Comparison of ENCODE assay signal across 10 mouse cellular contexts in genomic region chr7:24735970-24736670, GRCm38 (mm10). TPM values are rescaled to one million over a fixed set of nuclear protein-coding genes. Genes with fewer than 3 reads are reported as not detected.
DNase-seq lines count a peak whose midpoint lies in the region; ATAC-seq lines count a peak whose summit lies in the region.
"Had no signal": no experiment of that assay in that cellular context is flagged by ENCODE, and none has a peak within 500 bp of the region (broad histone marks: within the 10 kb centered on the region; RNA-seq: fewer than 3 reads in every experiment).

No protein-coding gene starts in this region.

- WGBS in heart, embryonic 11.5 days (ENCODE audit: insufficient replicate concordance), result 19% methylated on average over 17 of the region's 17 CpGs
- 19% methylated on average over 17 of the region's 17 CpGs for WGBS in hindbrain, embryonic 13.5 days
- 16% methylated on average over 17 of the region's 17 CpGs for WGBS in neural tube, embryonic 11.5 days

- peak; percentile 39; the same call in 1 of the 2 replicates for ATAC-seq in heart, embryonic 11.5 days (replicated peaks; ENCODE audit: insufficient number of reproducible peaks, low FRiP score, low TSS enrichment)
- ATAC-seq in hindbrain, embryonic 13.5 days (ENCODE audit: low FRiP score), result peak; percentile 54; the same call in 1 of the 2 replicates
- peak; percentile 75 for ATAC-seq in neural tube, embryonic 11.5 days (ENCODE audit: insufficient read depth, low FRiP score, low TSS enrichment)
- ATAC-seq in erythroblast, adult 5-6 weeks (replicated peaks; ENCODE audit: low FRiP score, poor library complexity, severe bottlenecking), result no peak

- no peak overlapping the region for H3K4me2 ChIP-seq in heart, embryonic 11.5 days
- peak overlapping the region; percentile 45 for H3K4me2 ChIP-seq in hindbrain, embryonic 13.5 days
- H3K4me2 ChIP-seq in neural tube, embryonic 11.5 days (ENCODE audit: low read depth), result peak overlapping the region; percentile 34
- H3K4me2 ChIP-seq: heart, embryonic 13.5 days had no signal

- H3K4me3 ChIP-seq in heart, embryonic 11.5 days (ENCODE audit: low read depth, low read length), result no peak overlapping the region
- H3K4me3 ChIP-seq in hindbrain, embryonic 13.5 days, result peak overlapping the region; percentile 21
- no peak overlapping the region for H3K4me3 ChIP-seq in neural tube, embryonic 11.5 days (ENCODE audit: low read depth, low read length)
- H3K4me3 ChIP-seq: heart, embryonic 13.5 days had no signal

- no peak for DNase-seq in heart, postnatal 36 days
- peak; percentile 17 for DNase-seq in c-Kit-positive CD71-negative TER-119-negative erythroid progenitor cells, embryonic 14.5 days (ENCODE audit: low read depth)
- DNase-seq in liver, result peak; percentile 64
- DNase-seq in neural tube, embryonic 11.5 days (ENCODE audit: low spot score), result peak; percentile 67
- no peak for DNase-seq in left cerebral cortex, postnatal 36 days (ENCODE audit: low spot score in 2 of 2)

- intact Hi-C loops in heart, postnatal 36 days (cut with DNase I), result loop anchor here (5.0 kb wide), 1 partner anchor 64 kb away; no protein-coding TSS in a partner anchor
- intact Hi-C loops in left cerebral cortex, postnatal 36 days (cut with DNase I), result loop anchor here (5.0 kb wide), 1 partner anchor 69 kb away; no protein-coding TSS in a partner anchor

- H3K9ac ChIP-seq in heart, embryonic 11.5 days (ENCODE audit: low read depth, low read length), result no peak overlapping the region
- peak overlapping the region; percentile 59 for H3K9ac ChIP-seq in hindbrain, embryonic 13.5 days
- H3K9ac ChIP-seq in neural tube, embryonic 11.5 days (ENCODE audit: low read length), result no peak overlapping the region
- H3K9ac ChIP-seq: heart, embryonic 13.5 days had no signal

- H3K4me1 ChIP-seq in heart, embryonic 11.5 days (ENCODE audit: control insufficient read depth, insufficient read depth, low read length), result no peaks in the 10 kb centered on the region
- H3K4me1 ChIP-seq in hindbrain, embryonic 13.5 days (replicated peaks), result peaks cover 13% of the 10 kb centered on the region
- H3K4me1 ChIP-seq in neural tube, embryonic 11.5 days (ENCODE audit: control insufficient read depth, insufficient read depth, low read length), result no peaks in the 10 kb centered on the region
- H3K4me1 ChIP-seq: heart, embryonic 13.5 days had no signal

- H3K27me3 ChIP-seq in heart, embryonic 11.5 days (ENCODE audit: control insufficient read depth, insufficient read depth, low read length), result no peaks in the 10 kb centered on the region
- 0 out of 2 replicates have a peak, but pooled peaks cover 3% of the 10 kb centered on the region for H3K27me3 ChIP-seq in hindbrain, embryonic 13.5 days
- H3K27me3 ChIP-seq in neural tube, embryonic 11.5 days (ENCODE audit: control insufficient read depth, insufficient read depth, low read length), result no peaks in the 10 kb centered on the region

- no peak overlapping the region for H3K27ac ChIP-seq in heart, embryonic 11.5 days (ENCODE audit: low read depth, low read length)
- no peak overlapping the region for H3K27ac ChIP-seq in hindbrain, embryonic 13.5 days
- H3K27ac ChIP-seq in neural tube, embryonic 11.5 days (ENCODE audit: low read depth, low read length), result no peak overlapping the region
- H3K27ac ChIP-seq: heart, embryonic 13.5 days had no signal

- H3K9me3 ChIP-seq in heart, embryonic 11.5 days (replicated peaks; ENCODE audit: control insufficient read depth, low read length), result 0 out of 2 replicates have a peak, but pooled peaks cover under 1% of the 10 kb centered on the region
- no peaks in the 10 kb centered on the region; the same call in 1 of the 2 replicates for H3K9me3 ChIP-seq in hindbrain, embryonic 13.5 days
- no peaks in the 10 kb centered on the region for H3K9me3 ChIP-seq in neural tube, embryonic 11.5 days (ENCODE audit: control insufficient read depth, low read length)
- H3K9me3 ChIP-seq: G1E had no signal

- no peaks in the 10 kb centered on the region for H3K36me3 ChIP-seq in heart, embryonic 11.5 days (ENCODE audit: control insufficient read depth, insufficient read depth, low read length)
- H3K36me3 ChIP-seq in hindbrain, embryonic 13.5 days, result no peaks in the 10 kb centered on the region
- no peaks in the 10 kb centered on the region for H3K36me3 ChIP-seq in neural tube, embryonic 11.5 days (ENCODE audit: control insufficient read depth, insufficient read depth, low read length)
- H3K36me3 ChIP-seq: G1E; heart, embryonic 13.5 days had no signal

RNA-seq across cellular contexts. Expression of gene Gm4763, which starts 9.4 kb away (rescaled TPM):
- not detected in 2 replicates for polyA plus RNA-seq in heart, embryonic 11.5 days (2014; fragmentation: Nextera tagmentation; extraction: Ambion mirVana)
- total RNA-seq in heart, postnatal 36 days (2021), result not detected
- polyA plus RNA-seq in hindbrain, embryonic 13.5 days (2015; fragmentation: Nextera tagmentation; extraction: Ambion mirVana), result not detected in 2 replicates
- not detected in 2 replicates for polyA plus RNA-seq in neural tube, embryonic 11.5 days (2014; fragmentation: Nextera tagmentation; extraction: Ambion mirVana)
- not detected in 2 replicates for total RNA-seq in erythroblast, adult 5-6 weeks (2015; ENCODE audit: low replicate concordance)
- not detected in 2 replicates for total RNA-seq in erythroblast, adult 5-6 weeks (2017; ENCODE audit: low replicate concordance)
- not detected for total RNA-seq in left cerebral cortex, postnatal 36 days (2021)
- total RNA-seq: G1E had no signal
- polyA plus RNA-seq: G1E; heart, embryonic 13.5 days had no signal

RNA-seq across cellular contexts. Expression of gene Cd177, which starts 24.0 kb away (rescaled TPM):
- polyA plus RNA-seq in heart, embryonic 11.5 days (2014; fragmentation: Nextera tagmentation; extraction: Ambion mirVana), result 0.11 TPM in 1 of 2 replicates, not detected in the other
- total RNA-seq in heart, postnatal 36 days (2021), result under 1 TPM in 1 of 2 experiments, not detected in 1; 0.17 TPM
- polyA plus RNA-seq in hindbrain, embryonic 13.5 days (2015; fragmentation: Nextera tagmentation; extraction: Ambion mirVana), result 0.17 TPM in 1 of 2 replicates, not detected in the other
- polyA plus RNA-seq in neural tube, embryonic 11.5 days (2014; fragmentation: Nextera tagmentation; extraction: Ambion mirVana), result not detected in 2 replicates
- total RNA-seq in erythroblast, adult 5-6 weeks (2015; ENCODE audit: low replicate concordance), result 66.3 and 90.3 TPM in 2 replicates
- 93.1 and 113 TPM in 2 replicates for total RNA-seq in erythroblast, adult 5-6 weeks (2017; ENCODE audit: low replicate concordance)
- total RNA-seq in left cerebral cortex, postnatal 36 days (2021), result not detected
- total RNA-seq: G1E had no signal

RNA-seq across cellular contexts. Expression of gene BC049730, which starts 27.1 kb away (rescaled TPM):
- not detected in 2 replicates for polyA plus RNA-seq in heart, embryonic 11.5 days (2014; fragmentation: Nextera tagmentation; extraction: Ambion mirVana)
- total RNA-seq in heart, postnatal 36 days (2021), result not detected
- polyA plus RNA-seq in hindbrain, embryonic 13.5 days (2015; fragmentation: Nextera tagmentation; extraction: Ambion mirVana), result not detected in 2 replicates
- polyA plus RNA-seq in neural tube, embryonic 11.5 days (2014; fragmentation: Nextera tagmentation; extraction: Ambion mirVana), result not detected in 2 replicates
- not detected in 2 replicates for total RNA-seq in erythroblast, adult 5-6 weeks (2015; ENCODE audit: low replicate concordance)
- not detected in 2 replicates for total RNA-seq in erythroblast, adult 5-6 weeks (2017; ENCODE audit: low replicate concordance)
- total RNA-seq in left cerebral cortex, postnatal 36 days (2021), result not detected
- total RNA-seq: G1E had no signal
- polyA plus RNA-seq: G1E; heart, embryonic 13.5 days had no signal

RNA-seq across cellular contexts. Expression of gene Ceacam10, which starts 40.9 kb away (rescaled TPM):
- polyA plus RNA-seq in heart, embryonic 11.5 days (2014; fragmentation: Nextera tagmentation; extraction: Ambion mirVana), result not detected in 2 replicates
- not detected for total RNA-seq in heart, postnatal 36 days (2021)
- 0.31 TPM in 1 of 2 replicates, not detected in the other for polyA plus RNA-seq in hindbrain, embryonic 13.5 days (2015; fragmentation: Nextera tagmentation; extraction: Ambion mirVana)
- polyA plus RNA-seq in neural tube, embryonic 11.5 days (2014; fragmentation: Nextera tagmentation; extraction: Ambion mirVana), result not detected in 2 replicates
- 5.4 and 9.2 TPM in 2 replicates for total RNA-seq in erythroblast, adult 5-6 weeks (2015; ENCODE audit: low replicate concordance)
- 3.9 and 9.7 TPM in 2 replicates for total RNA-seq in erythroblast, adult 5-6 weeks (2017; ENCODE audit: low replicate concordance)
- not detected for total RNA-seq in left cerebral cortex, postnatal 36 days (2021)
- polyA plus RNA-seq: G1E; heart, embryonic 13.5 days had no signal

RNA-seq across cellular contexts. Expression of gene Tex101, which starts 59.6 kb away (rescaled TPM):
- not detected in 2 replicates for polyA plus RNA-seq in heart, embryonic 11.5 days (2014; fragmentation: Nextera tagmentation; extraction: Ambion mirVana)
- total RNA-seq in heart, postnatal 36 days (2021), result not detected
- not detected in 2 replicates for polyA plus RNA-seq in hindbrain, embryonic 13.5 days (2015; fragmentation: Nextera tagmentation; extraction: Ambion mirVana)
- polyA plus RNA-seq in neural tube, embryonic 11.5 days (2014; fragmentation: Nextera tagmentation; extraction: Ambion mirVana), result not detected in 2 replicates
- total RNA-seq in erythroblast, adult 5-6 weeks (2015; ENCODE audit: low replicate concordance), result not detected in 2 replicates
- not detected in 2 replicates for total RNA-seq in erythroblast, adult 5-6 weeks (2017; ENCODE audit: low replicate concordance)
- not detected for total RNA-seq in left cerebral cortex, postnatal 36 days (2021)
- polyA plus RNA-seq: G1E; heart, embryonic 13.5 days had no signal

Comparison
In these comparisons a context has a peak if more than half of its experiments do, and no peak if none do; other contexts are left out.
1. DNase-seq: peak in c-Kit-positive CD71-negative TER-119-negative erythroid progenitor cells, embryonic 14.5 days (single experiment), liver (single experiment) and neural tube, embryonic 11.5 days (single experiment); none in heart, postnatal 36 days (0 of 2) and left cerebral cortex, postnatal 36 days (0 of 2).
2. RNA of gene Cd177, which starts 24.0 kb away (total RNA-seq): 66.3 to 113 TPM in erythroblast, adult 5-6 weeks; 0.17 TPM in heart, postnatal 36 days and not detected in left cerebral cortex, postnatal 36 days; every median in the first group is over 10 times any median in the second.